Mouse (Mus musculus) midbrain, embryonic 11.5 days (tissue): ENCODE results near the gene Trpc4. TPM values are rescaled to one million over a fixed set of nuclear protein-coding genes. Genes with fewer than 3 reads are reported as not detected.

Experiments
- ATAC-seq: fragments of 200-750 bp; cut with Nextera tagmentation; 2 replicates; pipeline ENCODE4 v1.8.0; 2017; ENCODE audit warnings: moderate TSS enrichment, moderate library complexity; ENCODE audit not compliant: low FRiP score
- DNase-seq: peaks from one replicate; pipeline ENCODE4 v3.0.0; 2015; ENCODE audit warnings: low spot score; ENCODE audit errors: missing footprints
- H3K27ac ChIP-seq: fragments of 300-500 bp; sonication (generic); 2 replicates; pipeline ENCODE4 v1.5.1; 2014; ENCODE audit warnings: low read depth, low read length
- H3K27me3 ChIP-seq: fragments of 300-500 bp; sonication (generic); 2 replicates; pipeline ENCODE4 v1.6.1; 2014; ENCODE audit warnings: mild to moderate bottlenecking, low read length, moderate library complexity, mixed read lengths; ENCODE audit not compliant: control insufficient read depth, insufficient read depth
- H3K36me3 ChIP-seq: fragments of 300-500 bp; sonication (generic); 2 replicates; pipeline ENCODE4 v1.6.1; 2014; ENCODE audit warnings: mild to moderate bottlenecking, low read length, moderate library complexity, mixed read lengths; ENCODE audit not compliant: control insufficient read depth, insufficient read depth
- H3K4me1 ChIP-seq: fragments of 300-500 bp; sonication (generic); 2 replicates; pipeline ENCODE4 v1.6.1; 2014; ENCODE audit warnings: low read length; ENCODE audit not compliant: control insufficient read depth, insufficient read depth
- H3K4me2 ChIP-seq: fragments of 300-500 bp; sonication (generic); 2 replicates; pipeline ENCODE4 v1.6.1; 2014; ENCODE audit warnings: mild to moderate bottlenecking, moderate library complexity
- H3K4me3 ChIP-seq: fragments of 300-500 bp; sonication (generic); 2 replicates; pipeline ENCODE4 v1.5.1; 2014; ENCODE audit warnings: low read depth, low read length
- H3K9ac ChIP-seq: fragments of 300-500 bp; sonication (generic); 2 replicates; pipeline ENCODE4 v1.6.1; 2014; ENCODE audit warnings: low read length
- H3K9me3 ChIP-seq: fragments of 300-500 bp; sonication (generic); 2 replicates; pipeline ENCODE4 v1.6.1; 2016; ENCODE audit warnings: low read length; ENCODE audit not compliant: control insufficient read depth
- WGBS: fragments of 180-500 bp; shearing (Covaris S2); extraction: QIAGEN DNeasy Blood & Tissue Kit; methylation state at CpG from one replicate; pipeline ENCODE4 v1.1.7; 2014; 5-methylcytosine and 5-hydroxymethylcytosine counted together
- polyA plus RNA-seq: library from polyadenylated mRNA; unstranded; fragments of >200 nt; fragmentation: Nextera tagmentation; extraction: Ambion mirVana; gene quantifications from 2 replicates; pipeline ENCODE4 v1.2.1, GENCODE M21; 2014

Gene Trpc4
- polyA plus RNA-seq: 1.7 TPM in 2 replicates

GRCm38 (mm10) chr3:54155639-54156315 lies at the start of gene Trpc4:
Trpc4 (plus strand) TSS chr3:54156035.
- H3K4me1 ChIP-seq: peaks cover 2% of the 10 kb centered on the region; the same call in 1 of the 2 replicates
- H3K36me3 ChIP-seq: no peaks in the 10 kb centered on the region
- under 1% methylated on average over 31 of the region's 36 CpGs for WGBS
- ATAC-seq (peak; percentile 82), DNase-seq (no peak)
- no peak within 1 kb of the TSS for H3K27ac ChIP-seq
- peak within 1 kb of the TSS; percentile 44 for H3K9ac ChIP-seq
- peak within 1 kb of the TSS; percentile 85 for H3K4me2 ChIP-seq
- H3K4me3 ChIP-seq: peak within 1 kb of the TSS; percentile 48
- no peaks in the 10 kb centered on the region for H3K9me3 ChIP-seq
- peaks cover 11% of the 10 kb centered on the region for H3K27me3 ChIP-seq

- Histone ChIP-seq H3K4me3 (no peak overlapping the region), H3K9ac (no peak overlapping the region), H3K4me1 (no peaks in the 10 kb centered on the region), H3K4me2 (no peak overlapping the region), H3K9me3 (no peaks in the 10 kb centered on the region), H3K27me3 (no peaks in the 10 kb centered on the region), H3K27ac (no peak overlapping the region), H3K36me3 (no peaks in the 10 kb centered on the region)
- whole genome bisulfite sequencing: 87% methylated on average over 9 of the region's 9 CpGs
- DNase-seq (no peak), ATAC-seq (no peak)
These were observed 44.3 kb upstream of the Trpc4 start for GRCm38 (mm10) chr3:54111489-54111888.

- H3K9me3 ChIP-seq: no peaks in the 10 kb centered on the region
- H3K36me3 ChIP-seq: no peaks in the 10 kb centered on the region
- no peak overlapping the region for H3K4me2 ChIP-seq
- no peak overlapping the region for H3K4me3 ChIP-seq
- no peak overlapping the region for H3K27ac ChIP-seq
- DNase-seq (no peak), ATAC-seq (no peak)
- 72% methylated on average over 5 of the region's 5 CpGs for WGBS
- H3K9ac ChIP-seq: no peak overlapping the region
- H3K27me3 ChIP-seq: no peaks in the 10 kb centered on the region
- H3K4me1 ChIP-seq: no peaks in the 10 kb centered on the region
These were observed 20.5 kb upstream of the Trpc4 start for GRCm38 (mm10) chr3:54135376-54135775.

- no peak overlapping the region for H3K27ac ChIP-seq
- no peak for ATAC-seq
- no peak overlapping the region for H3K4me3 ChIP-seq
- H3K36me3 ChIP-seq: no peaks in the 10 kb centered on the region
- H3K27me3 ChIP-seq: no peaks in the 10 kb centered on the region
- H3K9ac ChIP-seq: no peak overlapping the region
- H3K4me2 ChIP-seq: no peak overlapping the region
- no peak for DNase-seq
- no peaks in the 10 kb centered on the region for H3K9me3 ChIP-seq
- no peaks in the 10 kb centered on the region for H3K4me1 ChIP-seq
- WGBS: 94% methylated on average over 2 of the region's 2 CpGs
These were observed 14.5 kb upstream of the Trpc4 start for GRCm38 (mm10) chr3:54141376-54141775.

GRCm38 (mm10) chr3:54154844-54155638 lies 794 bp upstream of the Trpc4 start:
- H3K36me3 ChIP-seq: no peaks in the 10 kb centered on the region
- no peak overlapping the region for H3K27ac ChIP-seq
- H3K9me3 ChIP-seq: no peaks in the 10 kb centered on the region
- H3K4me2 ChIP-seq: peak overlapping the region; percentile 85
- no peak overlapping the region; the same call in 1 of the 2 replicates for H3K9ac ChIP-seq
- H3K4me3 ChIP-seq: peak overlapping the region; percentile 48
- peaks cover 11% of the 10 kb centered on the region for H3K27me3 ChIP-seq
- ATAC-seq (peak; percentile 90), DNase-seq (peak; percentile 93)
- peaks cover 2% of the 10 kb centered on the region; the same call in 1 of the 2 replicates for H3K4me1 ChIP-seq
- 3% methylated on average over 16 of the region's 16 CpGs for WGBS

GRCm38 (mm10) chr3:54156316-54157000 lies 623 bp downstream of the Trpc4 start:
- DNase-seq: peak; percentile 96
- peak overlapping the region; percentile 44 for H3K9ac ChIP-seq
- peak; percentile 40; the same call in 1 of the 2 replicates for ATAC-seq
- no peaks in the 10 kb centered on the region for H3K9me3 ChIP-seq
- peak overlapping the region; percentile 48 for H3K4me3 ChIP-seq
- H3K4me2 ChIP-seq: peak overlapping the region; percentile 85
- under 1% methylated on average over 28 of the region's 28 CpGs for WGBS
- H3K27me3 ChIP-seq: peaks cover 11% of the 10 kb centered on the region
- H3K4me1 ChIP-seq: peaks cover 2% of the 10 kb centered on the region; the same call in 1 of the 2 replicates
- H3K27ac ChIP-seq: no peak overlapping the region
- no peaks in the 10 kb centered on the region for H3K36me3 ChIP-seq

GRCm38 (mm10) chr3:54170701-54171100 lies 14.9 kb downstream of the Trpc4 start:
- DNase-seq: no peak
- ATAC-seq: no peak
- Histone ChIP-seq H3K4me3 (no peak overlapping the region), H3K27ac (no peak overlapping the region), H3K4me1 (no peaks in the 10 kb centered on the region), H3K27me3 (no peaks in the 10 kb centered on the region), H3K4me2 (no peak overlapping the region), H3K9me3 (no peaks in the 10 kb centered on the region), H3K36me3 (no peaks in the 10 kb centered on the region), H3K9ac (no peak overlapping the region)

- Histone ChIP-seq H3K4me2 (no peak overlapping the region), H3K9me3 (no peaks in the 10 kb centered on the region; the same call in 1 of the 2 replicates), H3K27me3 (no peaks in the 10 kb centered on the region), H3K9ac (no peak overlapping the region), H3K4me1 (no peaks in the 10 kb centered on the region), H3K36me3 (no peaks in the 10 kb centered on the region), H3K27ac (no peak overlapping the region), H3K4me3 (no peak overlapping the region)
- no peak for ATAC-seq
- 84% methylated on average over 1 of the region's 1 CpGs for WGBS
- DNase-seq: no peak
These were observed 21.5 kb downstream of the Trpc4 start for GRCm38 (mm10) chr3:54177296-54177695.
